Mouse (Mus musculus) lung, embryonic 14.5 days (tissue): ENCODE measurements around the gene Nagpa. TPM values are rescaled to one million over a fixed set of nuclear protein-coding genes. Genes with fewer than 3 reads are reported as not detected.

Experiments used
- ATAC-seq: fragments of 200-750 bp; cut with Nextera tagmentation; 2 replicates; pipeline ENCODE4 v1.8.0; 2017; ENCODE audit warnings: mild to moderate bottlenecking, moderate TSS enrichment, moderate library complexity; ENCODE audit not compliant: insufficient read depth
- DNase-seq: peaks from one replicate; pipeline ENCODE4 v3.0.0-alpha.2; 2015
- H3K27ac ChIP-seq: fragments of 300-500 bp; sonication (generic); 2 replicates; pipeline ENCODE4 v1.5.1; 2014; ENCODE audit warnings: low read depth, mild to moderate bottlenecking, moderate library complexity
- H3K27me3 ChIP-seq: fragments of 300-500 bp; sonication (generic); 2 replicates; pipeline ENCODE4 v1.6.1; 2014; ENCODE audit warnings: low read length, control low read depth; ENCODE audit not compliant: insufficient read depth
- H3K36me3 ChIP-seq: fragments of 300-500 bp; sonication (generic); 2 replicates; pipeline ENCODE4 v1.6.1; 2014; ENCODE audit warnings: control low read depth; ENCODE audit not compliant: insufficient read depth
- H3K4me1 ChIP-seq: fragments of 300-500 bp; sonication (generic); 2 replicates; pipeline ENCODE4 v1.6.1; 2014; ENCODE audit warnings: antibody characterized with exemption, control low read depth; ENCODE audit not compliant: insufficient read depth
- H3K4me2 ChIP-seq: fragments of 300-500 bp; sonication (generic); 2 replicates; pipeline ENCODE4 v1.6.1; 2014; ENCODE audit warnings: mild to moderate bottlenecking
- H3K4me3 ChIP-seq: fragments of 300-500 bp; sonication (generic); 2 replicates; pipeline ENCODE4 v1.5.1; 2014; ENCODE audit warnings: low read depth, low read length
- H3K9ac ChIP-seq: fragments of 300-500 bp; sonication (generic); 2 replicates; pipeline ENCODE4 v1.6.1; 2014
- H3K9me3 ChIP-seq: fragments of 300-500 bp; sonication (generic); 2 replicates; pipeline ENCODE4 v1.6.1; 2016; ENCODE audit warnings: low read depth, low read length, control low read depth
- CTCF ChIP-seq: IDR thresholded peaks from 2 replicates; pipeline ENCODE4 v1.5.1; 2016; ENCODE audit warnings: antibody characterized with exemption, low read depth
- WGBS: fragments of 180-500 bp; shearing (Covaris S2); extraction: QIAGEN DNeasy Blood & Tissue Kit; methylation state at CpG from one replicate; pipeline ENCODE4 v1.1.7; 2014; 5-methylcytosine and 5-hydroxymethylcytosine counted together
- polyA plus RNA-seq: library from polyadenylated mRNA; unstranded; fragments of >200 nt; fragmentation: Nextera tagmentation; extraction: Ambion mirVana; gene quantifications from 2 replicates; pipeline ENCODE4 v1.2.1, GENCODE M21; 2014

Nagpa gene
- polyA plus RNA-seq, 1 experiment from 2014 or later = 23.3 TPM

GRCm38 (mm10) chr16:5202681-5203080 lies 1.1 kb downstream of the Nagpa start:
- no peak for ATAC-seq
- peak; percentile 84 for DNase-seq
- no peak overlapping the region for H3K9ac ChIP-seq

GRCm38 (mm10) chr16:5195080-5195479 lies 8.7 kb downstream of the Nagpa start:
- H3K27ac ChIP-seq = no peak overlapping the region
- no peak for ATAC-seq
- H3K4me2 ChIP-seq = no peak overlapping the region
- no peaks in the 10 kb centered on the region for H3K27me3 ChIP-seq
- peak; percentile 83 for TF ChIP-seq CTCF
- H3K36me3 ChIP-seq = peaks cover 4% of the 10 kb centered on the region; the same call in 1 of the 2 replicates
- no peak overlapping the region for H3K4me3 ChIP-seq
- DNase-seq = peak; percentile 83
- H3K9me3 ChIP-seq = no peaks in the 10 kb centered on the region
- 24% methylated on average over 6 of the region's 6 CpGs for WGBS
- no peak overlapping the region for H3K9ac ChIP-seq
- no peaks in the 10 kb centered on the region for H3K4me1 ChIP-seq

More at GRCm38 (mm10) chr16:5202681-5203080, 1.1 kb downstream of the Nagpa start:
- 0 out of 2 replicates have a peak, but pooled peaks cover 3% of the 10 kb centered on the region for H3K4me1 ChIP-seq
- no peaks in the 10 kb centered on the region for H3K27me3 ChIP-seq
- H3K4me3 ChIP-seq = peak overlapping the region; percentile 86
- peaks cover 4% of the 10 kb centered on the region; the same call in 1 of the 2 replicates for H3K36me3 ChIP-seq
- WGBS = 9% methylated on average over 4 of the region's 4 CpGs
- TF ChIP-seq CTCF = peak; percentile 74
- peak overlapping the region; percentile 98 for H3K4me2 ChIP-seq
- H3K27ac ChIP-seq = no peak overlapping the region
- no peaks in the 10 kb centered on the region for H3K9me3 ChIP-seq

GRCm38 (mm10) chr16:5186234-5186633 lies 17.6 kb downstream of the Nagpa start:
- H3K4me3 ChIP-seq = no peak overlapping the region
- no peak overlapping the region for H3K9ac ChIP-seq
- 61% methylated on average over 7 of the region's 7 CpGs for WGBS
- DNase-seq (no peak), ATAC-seq (no peak)
- no peaks in the 10 kb centered on the region for H3K27me3 ChIP-seq
- H3K27ac ChIP-seq = no peak overlapping the region
- no peak overlapping the region for H3K4me2 ChIP-seq
- no peaks in the 10 kb centered on the region for H3K4me1 ChIP-seq
- H3K9me3 ChIP-seq = no peaks in the 10 kb centered on the region
- no peak for TF ChIP-seq CTCF
- no peaks in the 10 kb centered on the region for H3K36me3 ChIP-seq

GRCm38 (mm10) chr16:5185691-5186090 lies 18.1 kb downstream of the Nagpa start:
- TF ChIP-seq CTCF = no peak
- ATAC-seq (no peak), DNase-seq (no peak)
- Histone ChIP-seq H3K4me2 (no peak overlapping the region), H3K27ac (no peak overlapping the region), H3K36me3 (no peaks in the 10 kb centered on the region), H3K4me1 (no peaks in the 10 kb centered on the region), H3K27me3 (no peaks in the 10 kb centered on the region), H3K9me3 (no peaks in the 10 kb centered on the region), H3K4me3 (no peak overlapping the region), H3K9ac (no peak overlapping the region)
- 51% methylated on average over 7 of the region's 7 CpGs for WGBS

DNA sequence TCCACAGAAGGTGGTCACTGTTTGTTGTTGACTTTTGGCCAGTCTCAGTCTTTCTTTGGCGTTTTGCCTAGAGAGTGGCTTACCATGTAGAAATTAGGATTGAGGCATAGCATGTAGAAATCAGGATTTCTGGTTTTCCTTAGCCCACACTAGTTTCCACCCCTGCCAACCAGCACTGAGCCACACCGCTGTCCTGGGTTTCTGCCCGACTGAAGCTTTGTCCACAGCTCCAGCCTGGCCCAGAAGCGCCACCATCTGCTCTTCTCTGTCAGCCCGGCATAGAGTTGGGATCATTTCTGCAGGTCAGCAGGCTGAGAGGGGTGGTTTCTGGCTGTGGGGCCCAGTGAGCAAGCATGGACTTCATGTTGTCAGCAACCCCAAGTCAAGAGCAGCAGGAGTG lies 18.9 kb downstream of the Nagpa start:
- Histone ChIP-seq H3K27ac (no peak overlapping the region), H3K27me3 (no peaks in the 10 kb centered on the region), H3K36me3 (no peaks in the 10 kb centered on the region), H3K4me1 (no peaks in the 10 kb centered on the region), H3K4me3 (no peak overlapping the region), H3K9ac (no peak overlapping the region), H3K4me2 (no peak overlapping the region), H3K9me3 (no peaks in the 10 kb centered on the region)
- no peak for TF ChIP-seq CTCF
- WGBS = 80% methylated on average over 5 of the region's 5 CpGs
- DNase-seq (no peak), ATAC-seq (no peak)

DNA sequence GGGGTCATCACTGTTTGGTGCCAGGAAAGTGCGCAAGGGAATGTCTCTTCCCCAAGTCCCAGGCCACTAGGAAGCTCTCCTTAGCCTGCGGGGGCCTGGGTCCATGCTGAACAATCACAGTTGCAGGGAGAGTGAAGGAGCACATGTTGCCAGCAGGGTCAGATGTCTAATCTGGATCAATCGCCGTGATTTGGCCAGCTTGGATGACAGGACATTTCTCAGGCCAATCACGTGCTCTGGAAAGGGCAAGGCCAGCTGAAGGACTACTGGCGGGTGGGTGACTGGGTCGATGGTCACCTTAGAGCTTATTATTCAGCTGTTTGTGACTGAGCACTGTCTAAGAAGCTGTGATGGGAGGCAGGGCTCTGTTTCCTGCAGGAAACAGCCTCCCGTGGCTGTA lies 19.7 kb downstream of the Nagpa start:
- Histone ChIP-seq H3K9me3 (no peaks in the 10 kb centered on the region), H3K4me2 (no peak overlapping the region), H3K4me1 (no peaks in the 10 kb centered on the region), H3K27me3 (no peaks in the 10 kb centered on the region), H3K27ac (no peak overlapping the region), H3K36me3 (no peaks in the 10 kb centered on the region), H3K4me3 (no peak overlapping the region), H3K9ac (no peak overlapping the region)
- 55% methylated on average over 8 of the region's 8 CpGs for WGBS
- TF ChIP-seq CTCF = no peak
- DNase-seq = no peak
- ATAC-seq = no peak

- H3K27me3 ChIP-seq = no peaks in the 10 kb centered on the region
- no peak for TF ChIP-seq CTCF
- H3K9ac ChIP-seq = no peak overlapping the region
- no peaks in the 10 kb centered on the region for H3K4me1 ChIP-seq
- H3K4me2 ChIP-seq = no peak overlapping the region
- no peak overlapping the region for H3K27ac ChIP-seq
- DNase-seq (no peak), ATAC-seq (no peak)
- no peaks in the 10 kb centered on the region for H3K36me3 ChIP-seq
- no peak overlapping the region for H3K4me3 ChIP-seq
- 83% methylated on average over 18 of the region's 18 CpGs for WGBS
- no peaks in the 10 kb centered on the region for H3K9me3 ChIP-seq
Observed at GRCm38 (mm10) chr16:5183310-5183975, 20.4 kb downstream of the Nagpa start.
